Mouse (Mus musculus): Measurements from ENCODE around the gene Cog5. TPM values are rescaled to one million over a fixed set of nuclear protein-coding genes. Genes with fewer than 3 reads are reported as not detected.
A peak's percentile ranks its signal among the peaks of the same experiment; 100 is the strongest.

Gene Cog5
- total RNA-seq, 2 experiments from 2014 or later: 55.2 to 56.0 TPM

DNA sequence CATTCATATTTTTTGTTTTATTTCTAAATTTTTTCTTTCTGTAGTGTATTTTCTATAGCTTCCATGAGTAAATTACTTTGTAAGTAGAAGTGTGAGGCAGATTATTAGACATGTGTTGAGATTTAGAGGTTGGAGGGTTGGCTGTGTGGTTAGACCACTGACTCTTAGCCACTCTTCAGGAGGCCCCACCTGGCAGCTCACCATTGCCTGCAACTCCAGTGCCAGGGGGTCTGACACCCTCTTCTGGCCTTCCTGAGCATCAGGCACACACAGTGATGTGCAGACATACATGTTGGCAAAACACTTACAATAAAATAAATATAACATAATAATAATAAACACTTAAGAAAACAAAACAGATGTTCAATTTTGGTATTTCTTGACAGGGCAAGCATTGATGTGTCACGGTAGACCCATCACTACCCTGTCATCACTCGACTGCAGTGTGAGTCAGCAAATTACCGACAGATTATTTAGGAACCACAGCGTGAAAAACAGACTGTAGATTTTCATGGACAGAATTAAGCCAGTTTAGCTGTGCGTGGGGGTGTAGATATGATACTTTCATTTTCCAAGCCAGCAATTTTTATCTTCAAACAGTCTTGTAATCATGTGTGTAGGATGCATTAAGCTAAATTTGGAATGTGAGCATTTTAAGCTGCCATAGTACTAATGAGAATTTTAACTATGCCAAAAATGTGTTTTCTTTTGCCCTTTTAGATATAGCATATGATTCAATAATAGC is 151.9 kb downstream of the Cog5 start:
- DNase-seq: no peak
- intact Hi-C loops (cut with DNase I): no loop called here

DNA sequence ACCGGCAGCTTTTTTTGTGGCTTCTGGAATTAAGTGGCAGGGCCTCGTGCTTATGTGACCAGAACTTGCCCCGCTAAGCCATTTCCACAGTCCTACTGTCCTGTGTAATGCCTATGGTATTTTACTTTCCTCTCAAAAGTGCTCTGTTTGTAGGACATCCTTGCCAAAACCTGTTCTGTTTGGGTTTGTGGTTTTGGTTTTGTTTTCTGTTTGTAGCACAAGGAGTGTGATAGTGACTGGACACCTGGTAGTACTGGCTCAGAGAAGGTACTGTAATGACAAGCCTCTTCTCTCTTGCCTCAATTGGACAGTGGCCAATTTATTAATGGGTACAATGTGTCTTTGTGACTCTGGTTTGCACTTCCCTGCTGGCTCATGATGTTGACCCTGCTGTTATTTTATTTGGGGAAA is 163.4 kb downstream of the Cog5 start:
- DNase-seq: no peak

DNA sequence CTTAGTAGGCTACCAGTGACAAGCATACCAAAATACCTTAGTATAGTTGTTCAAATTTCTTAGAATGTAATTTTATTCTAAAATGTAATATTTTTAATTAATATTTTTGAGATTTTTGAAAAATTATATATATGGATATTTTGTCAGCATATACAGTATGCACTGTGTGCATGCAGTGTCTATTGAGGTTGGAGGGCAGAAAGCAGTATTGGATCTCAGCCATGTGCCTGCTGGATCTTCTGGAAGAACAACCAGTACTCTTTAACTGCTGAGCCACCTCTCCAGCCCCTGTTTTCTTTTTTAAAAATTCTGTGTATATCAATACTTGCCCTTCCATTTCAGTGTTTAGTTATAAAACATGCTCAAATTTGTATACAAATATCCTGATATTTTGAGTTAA is 164.4 kb downstream of the Cog5 start:
- no peak for DNase-seq
- intact Hi-C loops (cut with DNase I): no loop called here

More for the DNA sequence above, 163.4 kb downstream of the Cog5 start:
- intact Hi-C loops (cut with DNase I): no loop called here

DNA sequence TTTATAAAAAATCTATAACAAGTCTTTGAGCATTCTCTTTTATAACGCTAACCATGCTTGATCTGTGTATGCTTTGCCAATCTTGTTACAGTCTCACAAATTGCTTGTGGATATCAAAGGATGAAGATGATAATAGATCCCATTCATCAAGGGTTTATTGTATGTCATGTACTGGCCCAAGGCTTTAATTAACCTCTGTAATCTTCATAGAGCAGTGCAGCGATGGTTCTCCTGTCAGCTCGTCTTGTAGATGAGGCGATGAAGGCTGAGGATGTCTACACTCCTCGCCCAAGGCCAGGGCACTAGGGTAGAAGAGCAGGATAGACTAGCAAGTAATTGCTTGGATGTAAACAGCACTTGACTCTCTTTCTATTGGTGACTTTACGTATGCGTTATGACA is 164.9 kb downstream of the Cog5 start:
- DNase-seq: no peak
- intact Hi-C loops (cut with DNase I): no loop called here

DNA sequence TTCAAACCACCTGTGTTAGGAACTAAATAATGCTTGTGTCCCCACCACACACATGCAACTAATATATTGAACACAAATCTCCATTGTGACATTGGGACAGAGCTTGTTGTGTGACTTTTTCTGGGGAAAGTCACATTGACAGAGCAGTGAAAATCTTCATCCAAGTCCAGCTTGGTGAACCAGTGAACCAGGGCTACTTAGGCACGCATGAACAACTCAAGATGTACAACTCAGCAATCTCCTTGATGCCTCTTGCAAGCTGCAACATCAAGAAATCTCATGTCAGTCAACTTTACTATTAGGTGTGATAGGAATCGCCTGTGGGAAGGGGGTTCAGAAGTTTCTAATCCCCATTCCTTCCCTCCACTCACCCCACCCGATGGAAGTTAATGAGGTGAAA is 169.0 kb downstream of the Cog5 start:
- no peak for DNase-seq
- intact Hi-C loops (cut with DNase I): no loop called here

DNA sequence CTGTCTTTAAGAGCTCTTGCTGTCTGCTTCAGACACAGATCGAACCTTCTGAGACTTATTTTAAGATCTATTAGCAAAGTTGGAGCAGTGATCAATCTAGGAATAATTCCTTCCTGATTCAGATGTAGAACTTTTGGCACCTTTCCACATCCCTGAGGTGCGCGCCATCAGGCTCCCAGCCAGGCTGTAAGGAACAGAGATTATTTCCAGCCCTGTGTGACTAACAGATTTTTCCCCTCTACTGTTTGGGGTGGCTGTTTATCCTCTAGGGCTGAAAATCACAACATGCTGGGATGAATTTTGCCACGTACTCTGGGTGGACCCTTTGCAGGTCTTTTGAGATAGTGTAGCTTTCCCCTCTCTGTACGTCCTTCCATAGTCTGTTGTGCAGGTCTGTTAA is 170.2 kb downstream of the Cog5 start:
- intact Hi-C loops (cut with DNase I): no loop called here
- peak in 1 of 2 experiments; percentile 5 for DNase-seq

DNA sequence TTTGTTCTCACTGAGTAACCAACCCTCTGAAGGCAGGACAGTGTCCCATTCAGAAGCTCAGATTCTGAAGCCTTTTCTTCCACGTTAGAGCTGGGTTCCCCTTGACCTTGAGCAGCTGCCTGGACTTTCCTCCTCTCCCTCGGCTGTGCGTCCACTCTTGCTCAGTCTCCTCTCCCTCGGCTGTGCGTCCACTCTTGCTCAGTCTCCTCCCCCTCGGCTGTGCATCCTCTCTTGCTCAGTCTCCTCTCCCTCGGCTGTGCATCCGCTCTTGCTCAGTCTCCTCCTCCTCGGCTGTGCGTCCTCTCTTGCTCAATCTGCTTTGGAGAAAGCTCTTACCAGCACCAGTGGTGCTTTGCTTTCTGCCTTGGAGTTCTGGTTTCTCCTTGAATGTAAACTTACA is 171.2 kb downstream of the Cog5 start:
- DNase-seq: peak in 1 of 2 experiments; percentile 9
- intact Hi-C loops (cut with DNase I): no loop called here

DNA sequence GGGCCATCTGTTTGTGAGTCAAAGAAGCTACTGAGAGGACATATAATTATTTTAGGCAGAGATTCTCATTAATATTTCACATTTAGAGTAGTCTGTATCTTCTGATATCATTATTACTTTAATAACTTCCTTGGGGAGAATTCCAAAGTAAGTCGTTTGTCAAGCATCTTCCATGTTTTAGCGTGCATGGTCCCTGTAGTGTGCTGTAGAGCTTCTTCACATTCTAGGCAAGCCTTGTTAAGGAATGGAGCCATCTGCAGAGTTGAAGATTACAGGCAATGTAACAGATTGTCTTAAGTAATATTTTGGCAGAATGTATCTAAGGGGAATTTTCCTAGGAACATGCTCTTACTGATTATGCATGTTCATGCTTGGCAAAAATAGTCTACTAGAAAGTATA is 171.8 kb downstream of the Cog5 start:
- intact Hi-C loops (cut with DNase I): no loop called here

DNA sequence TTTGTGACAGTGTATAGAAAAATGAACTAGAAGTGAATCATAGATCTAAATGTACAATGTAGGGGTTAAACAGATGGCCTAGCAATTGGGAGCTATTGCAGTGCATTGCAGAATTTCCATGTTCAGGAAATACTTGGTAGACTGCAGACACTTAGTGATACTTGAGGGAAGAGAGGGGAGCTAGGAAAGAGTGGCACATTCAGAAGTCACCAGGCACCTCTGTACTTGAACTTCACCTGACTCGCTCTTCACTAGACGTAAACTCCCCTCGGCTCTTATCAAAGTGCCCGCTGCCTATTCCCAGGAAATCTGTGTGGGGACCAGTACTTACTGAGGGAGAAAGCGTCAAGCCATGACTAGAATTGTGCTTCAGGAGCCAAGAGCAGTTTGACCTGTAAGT is 180.8 kb downstream of the Cog5 start:
- no peak for DNase-seq
- intact Hi-C loops (cut with DNase I): no loop called here

More for the DNA sequence above, 171.8 kb downstream of the Cog5 start:
- DNase-seq: no peak

DNA sequence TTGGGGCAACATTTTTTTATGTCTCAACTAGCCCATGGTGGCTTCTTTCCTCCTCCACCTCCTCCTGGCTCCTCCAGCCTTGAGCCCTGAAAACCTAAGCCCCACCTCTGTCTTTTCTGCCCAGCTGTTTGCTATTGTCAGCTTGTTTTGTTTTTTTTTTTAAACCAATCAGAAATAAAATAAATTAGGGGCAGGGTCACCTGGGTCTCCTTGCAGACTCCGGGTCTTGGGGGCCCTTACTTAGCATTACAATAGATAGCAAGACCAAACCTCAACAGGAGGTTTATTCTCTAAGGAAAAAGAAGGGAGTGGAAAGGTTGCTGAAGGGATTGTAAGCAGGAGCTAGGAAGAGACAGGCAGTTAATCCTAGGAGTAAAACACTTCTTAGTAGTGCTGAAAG is 181.5 kb downstream of the Cog5 start:
- intact Hi-C loops (cut with DNase I): no loop called here

DNA sequence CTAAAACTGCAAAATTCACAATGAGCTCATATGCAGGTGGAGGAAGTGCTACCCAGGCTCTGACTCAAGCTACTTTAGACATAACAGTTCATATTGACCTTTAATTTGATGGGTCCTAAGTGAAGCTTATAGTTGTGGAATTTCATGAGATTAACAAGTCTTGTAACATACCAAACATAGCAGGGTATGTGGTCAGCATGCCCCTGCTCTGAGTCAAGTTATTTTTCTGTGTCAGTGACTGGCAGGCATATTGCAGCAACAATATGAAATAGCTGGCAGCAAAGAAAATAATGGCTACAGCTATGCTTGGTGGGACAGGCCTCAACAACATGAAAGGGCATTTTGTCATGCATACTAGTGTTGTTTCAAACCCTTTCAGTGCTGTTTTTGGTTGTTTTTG is 183.9 kb downstream of the Cog5 start:
- no peak for DNase-seq
- intact Hi-C loops (cut with DNase I): no loop called here

More for the DNA sequence above, 181.5 kb downstream of the Cog5 start:
- DNase-seq: no peak

DNA sequence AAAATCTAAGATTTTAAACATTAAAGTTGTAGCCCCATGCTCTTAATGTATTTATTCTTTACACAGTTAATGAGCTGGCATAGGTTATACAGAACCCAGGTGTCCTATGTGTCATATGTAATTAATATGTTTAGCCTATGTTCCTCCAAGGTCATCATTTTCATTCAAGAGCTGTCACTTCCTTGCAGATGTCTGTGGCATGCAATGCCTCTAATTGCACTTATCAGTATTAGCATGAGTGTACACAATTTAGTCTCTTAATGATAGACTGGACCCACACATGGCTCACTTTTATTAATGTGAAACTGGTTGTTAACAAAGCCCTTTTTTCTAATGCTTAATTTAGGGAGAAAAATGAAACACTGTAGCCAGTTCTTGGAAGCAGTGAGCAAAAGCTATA is 184.6 kb downstream of the Cog5 start:
- DNase-seq: no peak
- intact Hi-C loops (cut with DNase I): no loop called here

DNA sequence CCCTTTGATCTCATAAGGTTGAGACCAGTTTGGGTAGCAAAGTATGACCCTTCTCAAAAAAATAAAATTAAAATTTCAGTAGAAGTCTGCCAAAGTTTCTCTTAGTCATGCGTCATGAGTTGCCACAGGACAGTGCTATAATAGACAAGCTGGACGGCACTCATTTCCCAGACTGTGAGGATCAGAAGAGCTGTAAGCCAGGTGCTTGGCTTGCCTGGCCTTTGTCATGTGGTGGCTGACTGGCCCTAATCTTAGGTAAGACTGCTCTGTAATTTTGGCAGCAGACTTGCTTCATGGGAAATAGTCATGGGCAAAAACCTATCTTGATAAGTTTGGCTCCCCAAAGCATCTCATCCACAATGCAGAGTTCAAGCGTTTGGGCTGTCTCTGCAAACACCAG is 191.4 kb downstream of the Cog5 start:
- intact Hi-C loops (cut with DNase I): loop anchor here (5.0 kb wide), 1 partner anchor 71 kb away; no protein-coding TSS in a partner anchor
- peak in 1 of 2 experiments; percentile 6 for DNase-seq

DNA sequence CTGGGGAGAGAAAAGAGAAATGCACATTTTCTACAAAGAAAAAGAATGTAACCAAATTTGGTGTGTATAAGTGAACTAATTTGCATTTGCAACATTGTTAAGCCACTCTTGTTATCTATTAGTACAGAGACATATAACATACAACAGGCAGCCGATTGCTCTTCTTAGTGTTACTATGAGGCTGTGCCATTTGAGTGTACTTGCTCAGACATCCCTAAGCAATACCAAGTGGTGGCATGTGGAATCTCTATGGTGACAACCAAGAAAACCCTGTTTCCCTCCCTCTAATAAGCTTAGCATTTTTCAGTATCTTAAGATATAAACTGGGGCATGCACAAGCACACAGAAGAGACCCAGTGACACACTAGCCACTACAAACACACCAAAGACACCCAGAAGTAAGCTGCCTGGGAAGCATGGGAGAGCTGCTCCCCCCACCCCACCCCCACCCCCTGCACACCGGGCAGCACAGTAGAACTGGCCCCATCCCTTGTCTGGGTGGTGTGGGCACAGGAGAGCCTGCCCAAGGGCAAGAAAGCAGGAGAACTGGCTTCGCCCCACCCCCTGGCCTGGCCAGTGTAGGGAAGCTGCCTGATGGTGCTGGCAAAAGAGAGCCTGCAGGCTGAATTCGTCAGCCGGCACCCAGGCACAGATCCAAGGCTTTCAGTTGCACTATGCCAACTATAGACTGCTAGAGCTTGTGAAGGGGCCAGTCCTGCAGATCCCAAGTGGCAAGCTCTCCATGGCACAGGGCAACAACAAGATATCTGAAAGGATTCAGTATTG is 194.2 kb downstream of the Cog5 start:
- peak; percentile 65 to 81 for DNase-seq
- intact Hi-C loops (cut with DNase I): loop anchor here (5.0 kb wide), 1 partner anchor 68 kb away; no protein-coding TSS in a partner anchor

DNA sequence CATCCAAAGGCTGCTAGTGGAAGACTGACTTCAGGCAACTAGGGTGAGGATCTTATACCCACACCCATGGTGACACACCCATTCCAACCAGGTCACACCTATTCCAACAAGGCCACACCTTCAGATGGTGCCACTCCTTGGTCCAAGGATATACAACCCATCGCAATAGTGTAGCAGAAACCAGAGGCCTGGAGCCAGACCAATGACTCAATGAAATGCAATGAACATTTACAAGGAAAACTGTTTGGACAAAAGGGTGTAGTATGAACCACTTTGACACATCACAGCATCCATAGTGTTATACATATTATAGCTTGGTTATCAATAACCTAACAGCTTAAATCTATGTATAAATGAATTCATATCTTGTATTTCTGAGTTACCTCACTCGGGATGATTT is 194.9 kb downstream of the Cog5 start:
- no peak for DNase-seq
- intact Hi-C loops (cut with DNase I): loop anchor here (5.0 kb wide), 1 partner anchor 68 kb away; no protein-coding TSS in a partner anchor

DNA sequence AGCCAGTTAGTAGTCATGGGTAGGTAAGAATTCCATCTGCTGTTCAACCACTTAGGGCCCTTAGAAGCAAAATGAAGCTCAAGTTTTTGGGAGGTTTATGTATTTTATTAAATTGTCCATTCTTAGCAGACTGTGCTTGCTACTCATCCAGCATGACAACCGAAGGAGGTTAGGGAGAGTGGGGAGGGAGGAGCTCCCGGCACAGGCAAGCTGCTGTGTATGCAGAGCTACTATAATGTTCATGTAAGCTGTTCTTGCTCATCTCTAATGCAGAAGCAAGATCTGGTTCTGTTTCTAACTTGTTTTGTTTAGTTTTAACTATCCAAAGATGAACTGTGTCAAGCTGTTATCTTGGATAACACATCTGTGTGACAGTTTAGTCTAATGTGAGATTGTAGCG is 199.4 kb downstream of the Cog5 start:
- no peak for DNase-seq
- intact Hi-C loops (cut with DNase I): no loop called here

DNA sequence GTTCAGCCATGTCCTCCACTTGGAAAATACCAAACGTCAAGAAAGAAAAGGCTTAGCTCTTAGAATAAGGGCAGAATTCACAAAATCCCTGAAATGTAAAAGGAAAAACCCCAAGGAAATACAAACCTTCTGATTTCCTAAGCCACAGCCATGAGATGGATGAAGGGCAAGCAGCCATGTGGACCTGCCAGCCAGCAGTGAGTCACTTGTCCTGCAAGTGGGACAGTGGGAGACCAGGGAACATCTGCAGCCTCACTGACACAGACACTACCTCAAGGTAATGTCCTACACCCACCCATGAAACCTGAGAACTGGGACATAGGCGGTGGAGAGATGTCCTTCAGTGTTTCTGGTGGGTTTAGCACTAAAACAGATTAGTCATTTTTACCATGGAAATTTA is 200.1 kb downstream of the Cog5 start:
- intact Hi-C loops (cut with DNase I): no loop called here
- no peak for DNase-seq

DNA sequence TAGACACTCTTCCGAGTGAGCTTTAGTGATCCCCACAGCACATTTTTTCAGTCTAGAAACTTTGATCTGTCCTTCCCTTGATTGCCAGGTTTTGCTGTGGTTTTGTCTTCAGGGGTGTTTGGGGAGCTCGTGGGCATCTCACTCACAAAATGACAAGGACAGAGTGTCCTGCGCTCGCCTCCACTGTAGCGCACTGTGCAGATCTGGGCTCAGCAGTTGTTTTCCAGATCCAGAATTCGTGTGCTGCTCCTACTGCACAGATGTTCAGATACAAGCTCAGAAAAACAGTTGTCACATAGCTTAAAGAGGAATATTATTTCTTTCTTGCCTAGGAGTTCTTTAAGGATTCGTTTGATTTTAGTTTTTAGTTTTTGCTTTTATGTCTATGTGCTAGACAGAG is 203.1 kb downstream of the Cog5 start:
- intact Hi-C loops (cut with DNase I): no loop called here

DNA sequence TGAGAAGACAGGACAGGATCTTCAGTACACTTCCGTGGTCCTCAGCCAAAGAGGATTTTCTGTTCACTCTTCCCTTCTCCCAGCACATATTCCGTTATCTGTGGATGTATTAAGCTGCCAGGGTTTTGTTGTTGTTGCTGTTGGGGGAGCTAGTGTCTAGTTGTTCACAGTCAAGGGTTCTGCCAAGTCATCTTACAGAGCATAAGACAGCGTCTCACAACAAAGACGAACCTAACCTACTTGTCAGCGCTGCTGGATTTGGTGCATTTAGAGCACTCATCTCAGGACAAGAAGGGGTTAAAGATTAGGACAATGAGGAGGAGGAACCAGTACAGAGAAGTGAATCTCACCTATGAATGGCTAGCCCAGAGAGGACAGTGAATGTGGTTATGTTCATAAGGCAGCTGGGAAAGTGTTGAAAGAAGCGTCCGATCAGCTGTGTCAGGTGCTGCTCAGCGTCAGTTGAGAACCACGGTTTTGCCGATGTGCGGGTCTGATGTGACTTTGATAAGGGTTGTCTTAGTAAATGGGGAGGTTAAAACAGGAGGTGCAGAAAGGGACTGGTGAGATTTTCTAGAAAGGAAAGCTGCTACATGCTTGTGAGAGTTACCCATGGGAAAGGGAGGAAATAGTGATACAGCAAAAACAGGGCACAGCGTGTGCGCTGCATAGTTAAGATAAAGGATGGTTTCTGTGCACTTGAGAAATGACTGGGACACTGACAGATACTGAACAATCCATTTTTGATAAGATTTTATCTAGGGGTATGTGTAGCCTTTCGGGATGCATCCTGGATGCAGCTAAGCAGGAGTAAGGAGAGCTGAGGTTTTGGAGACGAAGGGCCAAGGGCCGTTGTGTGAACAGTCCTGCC is 208.2 kb downstream of the Cog5 start:
- no peak for DNase-seq
- intact Hi-C loops (cut with DNase I): no loop called here

More for the DNA sequence above, 203.1 kb downstream of the Cog5 start:
- no peak for DNase-seq

DNA sequence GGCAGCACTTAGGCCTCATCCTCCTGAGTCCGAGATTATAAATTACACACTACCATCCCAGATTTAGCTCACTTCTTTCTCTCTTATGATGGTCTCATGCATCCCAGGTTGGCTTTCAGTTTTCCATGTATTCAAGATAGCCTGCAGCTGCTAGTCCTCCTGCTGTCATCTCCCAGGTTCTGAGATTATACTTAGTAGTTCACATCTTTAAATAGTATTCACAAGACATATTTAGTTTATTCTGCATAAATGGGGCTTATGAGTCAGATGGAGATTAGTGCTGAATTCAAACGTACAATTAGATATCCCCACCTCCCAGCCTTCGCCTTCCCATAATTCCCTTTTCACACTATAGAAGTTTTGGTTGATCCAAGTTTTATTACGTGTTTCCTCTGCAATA is 222.1 kb downstream of the Cog5 start:
- no peak for DNase-seq
- intact Hi-C loops (cut with DNase I): no loop called here

DNA sequence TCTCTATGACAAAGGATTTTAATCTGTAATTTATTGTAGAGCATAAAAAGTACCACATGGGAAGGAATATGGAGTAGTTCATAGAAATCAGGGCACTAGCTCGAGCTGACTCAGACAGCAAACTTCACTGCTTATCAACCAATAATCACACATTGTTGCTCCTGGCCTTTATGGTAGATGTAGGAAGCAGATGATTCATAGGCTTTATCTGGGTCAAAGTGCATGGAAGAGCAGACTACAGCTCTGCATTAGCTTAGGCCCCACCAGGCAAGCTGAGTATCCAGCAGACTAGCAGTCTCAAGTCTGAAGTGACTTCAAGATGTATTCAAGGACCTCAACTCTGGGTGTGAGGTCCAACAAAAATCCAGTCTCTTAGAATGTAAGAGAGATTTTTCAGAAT is 228.1 kb downstream of the Cog5 start:
- intact Hi-C loops (cut with DNase I): no loop called here
- DNase-seq: no peak

All from heart, postnatal 14 days (tissue).